Mouse (Mus musculus) midbrain, postnatal 0 days (tissue): ENCODE measurements at regions not wholly inside any gene's neighbourhood (a gene's known extent, or its start where the extent isn't known, plus 50 kb on each side); places are given as distances from the start of the nearest gene placed in this dataset.

ENCODE experiments used
- ATAC-seq: fragments of 200-750 bp; cut with Nextera tagmentation; 2 replicates; pipeline ENCODE4 v1.8.0; 2017; ENCODE audit warnings: moderate number of reproducible peaks, mild to moderate bottlenecking, moderate TSS enrichment, moderate library complexity; ENCODE audit not compliant: low FRiP score
- DNase-seq: peaks from one replicate; pipeline ENCODE4 v3.0.0-alpha.2; 2015; ENCODE audit warnings: low spot score
- H3K27ac ChIP-seq: fragments of 300-500 bp; sonication (generic); 2 replicates; pipeline ENCODE4 v1.5.1; 2014; ENCODE audit warnings: low read depth, mild to moderate bottlenecking, low read length, mixed read lengths
- H3K27me3 ChIP-seq: fragments of 300-500 bp; sonication (generic); 2 replicates; pipeline ENCODE4 v1.6.1; 2014; ENCODE audit warnings: low read length, control low read depth, mixed read lengths; ENCODE audit not compliant: insufficient read depth
- H3K36me3 ChIP-seq: fragments of 300-500 bp; sonication (generic); 2 replicates; pipeline ENCODE4 v1.6.1; 2014; ENCODE audit warnings: low read length, control low read depth, mixed read lengths; ENCODE audit not compliant: insufficient read depth
- H3K4me1 ChIP-seq: fragments of 300-500 bp; sonication (generic); 2 replicates; pipeline ENCODE4 v1.6.1; 2014; ENCODE audit warnings: mild to moderate bottlenecking, control low read depth, antibody characterized with exemption, low read length, mixed read lengths; ENCODE audit not compliant: insufficient read depth
- H3K4me2 ChIP-seq: fragments of 300-500 bp; sonication (generic); 2 replicates; pipeline ENCODE4 v1.6.1; 2014; ENCODE audit warnings: low read depth, mild to moderate bottlenecking, low read length, mixed read lengths; ENCODE audit not compliant: poor library complexity, severe bottlenecking
- H3K4me3 ChIP-seq: fragments of 300-500 bp; sonication (generic); 2 replicates; pipeline ENCODE4 v1.5.1; 2014; ENCODE audit warnings: low read depth, mild to moderate bottlenecking, low read length, moderate library complexity
- H3K9ac ChIP-seq: fragments of 300-500 bp; sonication (generic); replicated peaks from 2 replicates; pipeline ENCODE4 v1.6.1; 2014; ENCODE audit warnings: mild to moderate bottlenecking, low read length, moderate library complexity, mixed read lengths; ENCODE audit not compliant: poor library complexity, severe bottlenecking
- H3K9me3 ChIP-seq: fragments of 300-500 bp; sonication (generic); 2 replicates; pipeline ENCODE4 v1.6.1; 2016; ENCODE audit warnings: low read length, control low read depth
- CTCF ChIP-seq: IDR thresholded peaks from 2 replicates; pipeline ENCODE4 v1.5.1; 2016; ENCODE audit warnings: antibody characterized with exemption, mild to moderate bottlenecking
- WGBS: fragments of 180-500 bp; shearing (Covaris S2); extraction: QIAGEN DNeasy Blood & Tissue Kit; methylation state at CpG from one replicate; pipeline ENCODE4 v1.1.7; 2014; 5-methylcytosine and 5-hydroxymethylcytosine counted together

GRCm38 (mm10) chr3:130900054-130900840 lies 170.0 kb upstream of the Rpl34 start:
- DNase-seq, result no peak

GRCm38 (mm10) chr3:130894168-130894814 lies 164.1 kb upstream of the Rpl34 start:
- Histone ChIP-seq H3K4me2 (no peak overlapping the region), H3K27me3 (no peaks in the 10 kb centered on the region), H3K9ac (no peak overlapping the region), H3K4me3 (no peak overlapping the region), H3K36me3 (no peaks in the 10 kb centered on the region), H3K27ac (no peak overlapping the region), H3K4me1 (no peaks in the 10 kb centered on the region), H3K9me3 (no peaks in the 10 kb centered on the region)
- 83% methylated on average over 7 of the region's 7 CpGs for WGBS
- ATAC-seq (no peak), DNase-seq (no peak)
- TF ChIP-seq CTCF, result no peak

More at GRCm38 (mm10) chr3:130900054-130900840, 170.0 kb upstream of the Rpl34 start:
- H3K4me3 ChIP-seq, result no peak overlapping the region
- no peaks in the 10 kb centered on the region for H3K27me3 ChIP-seq
- no peaks in the 10 kb centered on the region for H3K4me1 ChIP-seq
- H3K36me3 ChIP-seq, result no peaks in the 10 kb centered on the region
- no peaks in the 10 kb centered on the region for H3K9me3 ChIP-seq
- no peak overlapping the region for H3K4me2 ChIP-seq
- H3K9ac ChIP-seq, result no peak overlapping the region
- WGBS, result 71% methylated on average over 30 of the region's 30 CpGs
- no peak overlapping the region for H3K27ac ChIP-seq
- TF ChIP-seq CTCF, result no peak
- ATAC-seq, result no peak

- no peak overlapping the region for H3K27ac ChIP-seq
- 93% methylated on average over 4 of the region's 4 CpGs for WGBS
- H3K4me2 ChIP-seq, result no peak overlapping the region
- TF ChIP-seq CTCF, result no peak
- H3K9ac ChIP-seq, result no peak overlapping the region
- no peaks in the 10 kb centered on the region for H3K9me3 ChIP-seq
- H3K4me1 ChIP-seq, result no peaks in the 10 kb centered on the region
- DNase-seq (no peak), ATAC-seq (no peak)
- H3K27me3 ChIP-seq, result no peaks in the 10 kb centered on the region
- no peak overlapping the region for H3K4me3 ChIP-seq
- no peaks in the 10 kb centered on the region for H3K36me3 ChIP-seq
These were observed 161.1 kb upstream of the Rpl34 start for GRCm38 (mm10) chr3:130891310-130891709.

- Histone ChIP-seq H3K9ac (no peak overlapping the region), H3K4me1 (no peaks in the 10 kb centered on the region), H3K9me3 (no peaks in the 10 kb centered on the region), H3K27ac (no peak overlapping the region), H3K4me2 (no peak overlapping the region), H3K27me3 (no peaks in the 10 kb centered on the region), H3K36me3 (no peaks in the 10 kb centered on the region), H3K4me3 (no peak overlapping the region)
- WGBS, result 59% methylated on average over 1 of the region's 1 CpGs
- ATAC-seq (no peak), DNase-seq (no peak)
- TF ChIP-seq CTCF, result peak; percentile 29; the same call in 1 of the 2 replicates
These were observed 158.4 kb upstream of the Rpl34 start for GRCm38 (mm10) chr3:130888587-130888986.

- no peaks in the 10 kb centered on the region for H3K27me3 ChIP-seq
- peak; percentile 64 for TF ChIP-seq CTCF
- no peak for ATAC-seq
- no peak overlapping the region for H3K27ac ChIP-seq
- no peak overlapping the region for H3K9ac ChIP-seq
- no peak overlapping the region for H3K4me3 ChIP-seq
- H3K36me3 ChIP-seq, result no peaks in the 10 kb centered on the region
- no peaks in the 10 kb centered on the region for H3K9me3 ChIP-seq
- H3K4me2 ChIP-seq, result no peak overlapping the region
- H3K4me1 ChIP-seq, result no peaks in the 10 kb centered on the region
- DNase-seq, result no peak
- WGBS, result 84% methylated on average over 3 of the region's 3 CpGs
These were observed 157.5 kb upstream of the Rpl34 start for GRCm38 (mm10) chr3:130887540-130888312.
